Mouse (Mus musculus): ENCODE results near the gene Loxl1. TPM values are rescaled to one million over a fixed set of nuclear protein-coding genes. Genes with fewer than 3 reads are reported as not detected.

Loxl1 gene
- 10 to 100 TPM in 1 of 26 experiments, under 1 TPM in 5, not detected in 20; 0.21 to 23.8 (median 0.28) TPM for total RNA-seq (2018; cell fraction: chromatin; rRNA removed)
- total RNA-seq (2018; cell fraction: cytosol; rRNA removed): under 1 TPM in 2 of 26 experiments, not detected in 24; 0.03 to 0.05 TPM
- 1 to 10 TPM in 1 of 26 experiments, not detected in 25; 3.7 TPM for total RNA-seq (2018; cell fraction: nucleus; rRNA removed)
- not detected in 3 replicates for polyA plus RNA-seq (2018)

DNA sequence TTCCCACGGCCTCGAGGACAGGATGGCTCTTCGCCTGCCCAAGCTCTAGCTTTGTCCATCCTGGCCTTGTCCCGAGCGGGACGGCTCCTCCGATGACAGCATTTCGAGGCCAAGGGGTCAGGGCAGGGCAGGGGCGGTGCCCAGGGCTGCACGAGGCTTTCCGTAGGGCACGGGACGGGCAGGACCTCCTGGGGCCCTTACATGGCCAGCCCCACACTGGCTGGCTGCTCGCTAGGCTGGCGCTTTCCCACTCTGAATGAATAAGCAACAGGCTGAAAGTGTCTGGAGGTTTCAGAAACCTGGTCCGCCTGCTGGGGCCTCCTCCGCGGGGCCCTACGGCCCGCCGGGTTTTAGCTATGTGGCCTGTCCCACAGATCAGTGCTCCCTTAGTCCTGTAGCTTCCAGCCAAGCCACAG lies at the start of gene Loxl1:
TSS of gene Loxl1 (minus strand) at position 243 of the 416 bp plus-strand sequence.
- H3K36me3 ChIP-seq (ENCODE audit: inconsistent target): no peaks in the 10 kb centered on the region
- H3K79me2 ChIP-seq (ENCODE audit: inconsistent target): no peaks in the 10 kb centered on the region
- 8% methylated on average over 21 of the region's 21 CpGs for WGBS (ENCODE audit: missing documents)
- H3K27ac ChIP-seq: no peak within 1 kb of the TSS
- no peak within 1 kb of the TSS for H3K4me3 ChIP-seq (ENCODE audit: inconsistent target)

DNA sequence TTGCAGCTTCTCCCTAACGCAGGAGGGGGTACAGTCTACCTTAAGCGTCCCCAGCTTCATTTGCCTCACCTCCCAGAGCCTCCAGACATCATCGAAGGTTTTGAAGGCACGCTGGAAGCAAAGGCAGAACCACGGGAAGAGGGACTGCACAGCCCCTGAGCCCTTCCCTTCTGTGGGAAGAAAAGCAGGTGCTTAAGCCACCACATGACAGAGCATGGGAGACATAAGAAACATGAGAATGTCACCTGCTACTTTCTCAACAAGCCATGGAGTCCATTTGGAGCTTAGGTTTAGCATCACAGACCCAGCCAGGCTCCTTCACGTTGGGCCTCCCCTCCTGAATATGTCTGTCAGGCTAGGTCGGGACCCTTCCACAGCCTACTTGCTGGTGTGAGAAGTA lies 49.0 kb upstream of the Loxl1 start:
- WGBS (ENCODE audit: missing documents): 89% methylated on average over 7 of the region's 7 CpGs
- no peaks in the 10 kb centered on the region for H3K79me2 ChIP-seq (ENCODE audit: inconsistent target)
- no peaks in the 10 kb centered on the region for H3K36me3 ChIP-seq (ENCODE audit: inconsistent target)
- no peak overlapping the region for H3K27ac ChIP-seq
- no peak overlapping the region for H3K4me3 ChIP-seq (ENCODE audit: inconsistent target)

DNA sequence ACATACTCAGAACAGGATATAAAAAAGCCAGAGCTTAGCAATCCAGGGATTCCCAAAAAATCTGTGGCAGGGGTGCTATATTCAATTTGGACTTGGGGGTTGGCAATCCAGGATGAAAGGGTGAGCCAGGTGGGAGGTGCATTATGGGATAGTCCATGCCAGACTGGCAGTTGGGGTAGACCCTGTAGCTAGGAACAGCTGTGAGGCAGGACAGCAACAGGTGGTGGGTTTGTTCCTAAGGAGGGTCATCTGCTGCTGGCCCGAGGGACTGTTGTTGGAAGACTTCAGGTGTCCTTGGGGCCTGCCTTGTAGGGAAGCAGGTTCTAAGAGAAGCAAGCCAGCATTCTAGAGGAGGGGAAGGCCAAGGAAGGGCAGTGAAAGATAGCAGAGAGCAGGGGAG lies 48.4 kb upstream of the Loxl1 start:
- Histone ChIP-seq H3K36me3 (ENCODE audit: inconsistent target) (no peaks in the 10 kb centered on the region), H3K79me2 (ENCODE audit: inconsistent target) (no peaks in the 10 kb centered on the region), H3K27ac (no peak overlapping the region), H3K4me3 (ENCODE audit: inconsistent target) (no peak overlapping the region)
- 93% methylated on average over 1 of the region's 1 CpGs for WGBS (ENCODE audit: missing documents)

DNA sequence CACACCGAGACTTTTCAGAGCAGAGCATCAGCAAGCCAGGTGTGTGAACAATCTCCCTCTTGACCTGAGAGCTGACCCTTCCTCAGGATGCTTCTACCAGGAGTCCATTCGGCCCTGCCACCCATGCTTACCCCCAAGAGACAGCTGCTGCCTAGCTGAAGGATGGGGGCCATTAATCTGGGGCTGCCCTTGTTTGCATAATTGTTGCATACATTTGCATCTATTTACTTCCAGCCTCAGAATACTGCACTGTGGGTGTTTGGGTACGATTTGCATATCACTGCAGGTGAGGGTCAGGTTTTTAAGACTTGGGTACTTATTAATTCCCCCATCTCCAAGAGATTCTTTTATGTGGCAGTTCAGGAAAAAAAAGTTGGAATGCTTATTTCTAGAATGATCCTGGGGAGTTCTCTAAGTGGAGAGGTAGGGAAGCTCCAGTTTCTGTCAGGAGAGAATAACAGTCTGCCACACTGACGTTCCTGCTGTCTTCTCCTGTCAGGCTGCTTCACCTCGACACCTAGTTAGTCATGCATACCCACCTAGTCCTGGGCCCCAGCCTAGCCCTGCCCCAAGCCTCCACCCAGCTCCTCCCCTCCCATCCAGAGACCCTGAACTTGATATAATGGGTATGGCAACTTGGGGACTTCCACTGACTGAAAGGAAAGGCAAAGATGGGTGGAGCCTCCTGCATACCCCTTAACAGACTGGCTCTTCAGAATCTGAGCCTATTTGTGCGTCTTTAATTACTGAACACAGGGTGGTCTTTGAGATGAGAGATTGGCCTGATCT lies 42.5 kb upstream of the Loxl1 start:
- Histone ChIP-seq H3K27ac (no peak overlapping the region), H3K36me3 (ENCODE audit: inconsistent target) (no peaks in the 10 kb centered on the region)
- WGBS (ENCODE audit: missing documents): 68% methylated on average over 6 of the region's 6 CpGs

DNA sequence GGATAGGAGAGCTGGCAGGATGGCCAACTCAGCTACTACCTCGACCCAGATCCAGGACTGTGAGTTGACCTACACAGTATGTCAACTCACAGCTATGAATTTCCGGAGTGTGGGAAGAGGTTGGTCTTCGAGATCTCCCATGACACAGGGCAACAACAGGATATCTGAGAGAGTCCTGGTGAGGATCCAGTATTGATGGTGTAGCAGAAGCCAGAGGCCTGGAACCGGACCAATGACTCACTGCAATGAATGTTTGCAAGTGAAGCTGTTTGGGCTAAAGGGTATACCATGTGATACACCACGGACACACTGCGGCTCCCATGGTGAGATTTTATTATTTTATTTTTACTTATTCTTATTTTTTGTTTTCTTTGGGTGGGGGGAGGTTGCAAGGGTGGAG lies 41.7 kb upstream of the Loxl1 start:
- H3K79me2 ChIP-seq (ENCODE audit: inconsistent target): no peaks in the 10 kb centered on the region
- 92% methylated on average over 6 of the region's 6 CpGs for WGBS (ENCODE audit: missing documents)
- no peak overlapping the region for H3K4me3 ChIP-seq (ENCODE audit: inconsistent target)
- no peak overlapping the region for H3K27ac ChIP-seq
- no peaks in the 10 kb centered on the region for H3K36me3 ChIP-seq (ENCODE audit: inconsistent target)

More for the DNA sequence above, 42.5 kb upstream of the Loxl1 start:
- Histone ChIP-seq H3K79me2 (ENCODE audit: inconsistent target) (no peaks in the 10 kb centered on the region), H3K4me3 (ENCODE audit: inconsistent target) (no peak overlapping the region)

DNA sequence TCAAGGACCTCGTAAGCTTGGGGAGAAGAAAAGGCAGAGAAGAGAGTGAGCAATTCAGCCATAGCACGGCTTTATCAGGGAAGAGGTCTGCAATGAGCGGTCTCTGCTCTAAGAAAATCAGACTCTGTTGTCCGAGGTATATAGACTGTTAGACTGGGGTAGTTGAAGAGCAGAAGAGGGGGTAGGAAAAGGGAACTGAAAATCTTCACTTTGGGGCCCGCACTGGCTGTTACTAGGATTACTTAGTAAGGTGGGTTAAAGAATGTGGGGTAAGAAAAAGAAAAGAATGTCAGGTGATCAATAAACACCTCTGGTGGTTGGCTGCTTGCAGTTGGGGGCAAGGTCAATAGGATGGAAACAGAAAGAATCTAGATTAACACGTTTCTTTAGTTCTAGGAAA lies 40.2 kb upstream of the Loxl1 start:
- 71% methylated on average over 6 of the region's 6 CpGs for WGBS (ENCODE audit: missing documents)
- H3K36me3 ChIP-seq (ENCODE audit: inconsistent target): no peaks in the 10 kb centered on the region

DNA sequence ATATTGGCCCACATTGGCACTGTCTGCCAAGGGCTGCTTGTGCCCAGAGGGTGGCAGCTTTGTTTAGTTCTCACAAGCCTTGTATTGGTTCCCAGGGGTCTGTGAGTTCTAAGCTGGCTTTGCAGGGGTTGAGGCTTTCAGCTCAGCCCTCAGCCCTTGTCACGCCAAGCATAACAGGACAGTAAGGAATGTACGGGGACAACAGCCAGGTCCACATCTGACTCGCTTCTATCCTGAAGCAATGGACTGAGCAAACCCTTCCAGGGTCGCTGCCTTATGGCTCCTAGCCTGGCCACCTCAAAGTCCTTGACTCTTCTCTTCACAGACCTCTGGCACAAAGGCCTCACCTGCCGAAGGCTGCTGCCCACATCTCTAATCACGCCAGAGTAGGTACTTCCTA lies 34.8 kb upstream of the Loxl1 start:
- Histone ChIP-seq H3K27ac (no peak overlapping the region), H3K79me2 (ENCODE audit: inconsistent target) (no peaks in the 10 kb centered on the region), H3K36me3 (ENCODE audit: inconsistent target) (no peaks in the 10 kb centered on the region), H3K4me3 (ENCODE audit: inconsistent target) (no peak overlapping the region)
- 82% methylated on average over 6 of the region's 6 CpGs for WGBS (ENCODE audit: missing documents)

More for the DNA sequence above, 40.2 kb upstream of the Loxl1 start:
- Histone ChIP-seq H3K79me2 (ENCODE audit: inconsistent target) (no peaks in the 10 kb centered on the region), H3K4me3 (ENCODE audit: inconsistent target) (no peak overlapping the region), H3K27ac (no peak overlapping the region)

DNA sequence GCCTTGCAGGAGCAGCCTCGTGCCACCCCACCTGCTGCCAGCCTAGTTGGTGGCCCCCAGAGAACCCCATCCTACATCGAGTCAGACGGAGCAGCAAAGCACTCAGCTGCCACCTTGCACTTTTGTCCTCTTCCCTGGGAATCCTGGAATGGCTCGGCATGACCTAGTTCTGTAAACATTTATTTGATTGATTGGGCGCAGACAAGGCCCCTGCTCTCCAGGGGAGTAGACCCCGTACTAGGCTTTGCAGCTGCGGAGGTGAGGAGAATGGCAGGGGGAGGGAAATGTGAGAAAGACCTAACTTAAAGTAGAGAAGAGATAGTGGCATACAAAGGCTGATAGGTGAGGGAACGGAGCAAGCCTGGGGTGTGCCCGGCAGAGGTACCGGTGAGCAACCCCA lies 33.5 kb upstream of the Loxl1 start:
- no peak overlapping the region for H3K27ac ChIP-seq
- no peak overlapping the region for H3K4me3 ChIP-seq (ENCODE audit: inconsistent target)
- WGBS (ENCODE audit: missing documents): 77% methylated on average over 10 of the region's 10 CpGs
- no peaks in the 10 kb centered on the region for H3K36me3 ChIP-seq (ENCODE audit: inconsistent target)
- H3K79me2 ChIP-seq (ENCODE audit: inconsistent target): no peaks in the 10 kb centered on the region

DNA sequence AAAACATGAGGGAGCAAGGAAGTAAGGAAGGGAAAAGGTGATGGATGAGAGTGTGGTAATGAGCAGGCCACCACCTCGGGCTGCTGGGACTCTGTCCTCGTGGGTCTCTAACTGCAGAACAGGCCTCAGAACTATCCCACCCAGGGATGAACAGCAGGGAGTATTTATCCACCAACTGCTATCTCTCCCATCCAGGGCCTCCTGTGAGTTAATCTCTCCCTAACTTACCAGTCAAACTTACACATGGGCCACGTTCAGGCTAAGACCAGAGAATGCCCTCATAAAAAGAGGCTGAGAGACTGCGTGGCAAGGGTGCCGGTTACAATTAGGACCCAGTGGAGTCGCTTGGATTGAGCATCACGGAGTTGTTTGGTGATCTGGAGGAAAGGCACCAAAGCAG lies 33.0 kb upstream of the Loxl1 start:
- Histone ChIP-seq H3K79me2 (ENCODE audit: inconsistent target) (no peaks in the 10 kb centered on the region), H3K27ac (no peak overlapping the region), H3K4me3 (ENCODE audit: inconsistent target) (no peak overlapping the region), H3K36me3 (ENCODE audit: inconsistent target) (no peaks in the 10 kb centered on the region)
- WGBS (ENCODE audit: missing documents): 80% methylated on average over 7 of the region's 7 CpGs

DNA sequence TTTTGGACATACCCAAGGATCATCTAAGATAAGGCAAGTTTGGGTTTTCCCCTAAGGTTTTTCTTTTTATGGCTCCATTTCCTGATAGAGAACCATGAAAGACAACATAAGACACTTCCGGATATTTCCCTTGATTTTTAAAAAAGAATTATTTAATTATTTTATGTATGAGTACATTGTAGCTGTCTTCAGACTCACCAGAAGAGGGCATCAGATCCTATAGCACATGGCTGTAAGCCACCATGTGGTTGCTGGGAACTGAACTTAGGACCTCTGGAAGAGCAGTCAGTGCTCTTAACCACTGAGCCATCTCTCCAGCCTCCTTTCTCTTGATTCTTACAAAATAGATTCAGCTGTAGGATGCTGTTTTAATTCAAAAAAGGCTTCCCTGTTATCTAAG lies 28.8 kb upstream of the Loxl1 start:
- no peaks in the 10 kb centered on the region for H3K36me3 ChIP-seq (ENCODE audit: inconsistent target)
- H3K79me2 ChIP-seq (ENCODE audit: inconsistent target): no peaks in the 10 kb centered on the region
- H3K4me3 ChIP-seq (ENCODE audit: inconsistent target): no peak overlapping the region
- 100% methylated on average over 1 of the region's 1 CpGs for WGBS (ENCODE audit: missing documents)
- no peak overlapping the region for H3K27ac ChIP-seq

DNA sequence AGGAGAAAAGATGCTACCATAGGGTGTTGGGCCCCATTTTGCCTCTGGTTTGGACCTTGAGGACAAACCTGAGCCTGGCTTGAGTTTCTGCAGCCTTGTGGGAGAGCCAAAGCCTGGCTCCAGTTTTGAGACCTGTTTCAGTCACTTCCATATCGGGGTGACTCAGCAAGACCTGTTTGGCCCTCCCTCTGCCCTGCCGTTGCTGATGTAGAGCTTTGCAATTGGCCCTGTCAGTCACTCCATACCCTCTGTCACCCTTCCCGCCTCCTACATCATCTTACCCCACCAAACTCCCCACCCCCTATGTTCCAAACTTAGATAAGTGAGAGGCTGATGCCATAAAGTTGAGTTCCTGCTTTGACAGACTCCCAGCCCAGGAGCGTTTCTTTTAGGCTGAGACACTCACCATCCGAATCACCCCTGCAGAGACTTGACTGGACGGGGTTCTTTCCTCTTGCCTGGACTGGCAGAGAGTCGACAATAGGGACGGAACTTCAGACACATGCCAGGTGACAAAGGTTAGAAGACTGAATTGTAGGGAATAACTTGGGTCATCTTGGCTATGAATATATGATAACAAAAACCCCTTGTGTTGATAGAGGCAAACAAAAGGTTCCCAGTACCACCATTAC lies 23.8 kb upstream of the Loxl1 start:
- no peak overlapping the region for H3K4me3 ChIP-seq (ENCODE audit: inconsistent target)
- no peaks in the 10 kb centered on the region for H3K36me3 ChIP-seq (ENCODE audit: inconsistent target)
- 63% methylated on average over 8 of the region's 8 CpGs for WGBS (ENCODE audit: missing documents)
- H3K27ac ChIP-seq: no peak overlapping the region
- H3K79me2 ChIP-seq (ENCODE audit: inconsistent target): no peaks in the 10 kb centered on the region

DNA sequence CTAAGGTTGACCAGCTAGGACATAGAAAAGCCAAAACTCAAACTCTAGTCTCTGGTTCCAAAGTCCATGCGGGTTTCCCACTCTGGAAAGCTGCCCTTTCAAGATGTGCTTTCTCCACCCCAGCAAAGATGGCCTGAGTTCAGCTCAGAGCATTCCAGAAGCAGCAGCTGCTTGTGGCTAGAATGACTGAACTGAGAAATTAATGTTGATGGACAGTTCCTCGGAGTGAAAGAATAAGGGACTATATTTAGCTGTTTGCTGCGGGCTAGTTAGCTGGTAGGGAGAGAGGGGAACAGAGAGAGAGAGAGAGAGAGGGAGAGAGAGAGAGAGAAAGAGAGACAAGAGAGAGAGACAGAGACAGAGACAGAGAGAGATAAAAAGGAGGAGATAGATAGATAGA lies 18.3 kb upstream of the Loxl1 start:
- WGBS (ENCODE audit: missing documents): 64% methylated on average over 3 of the region's 3 CpGs
- Histone ChIP-seq H3K79me2 (ENCODE audit: inconsistent target) (no peaks in the 10 kb centered on the region), H3K36me3 (ENCODE audit: inconsistent target) (no peaks in the 10 kb centered on the region), H3K27ac (no peak overlapping the region), H3K4me3 (ENCODE audit: inconsistent target) (no peak overlapping the region)

DNA sequence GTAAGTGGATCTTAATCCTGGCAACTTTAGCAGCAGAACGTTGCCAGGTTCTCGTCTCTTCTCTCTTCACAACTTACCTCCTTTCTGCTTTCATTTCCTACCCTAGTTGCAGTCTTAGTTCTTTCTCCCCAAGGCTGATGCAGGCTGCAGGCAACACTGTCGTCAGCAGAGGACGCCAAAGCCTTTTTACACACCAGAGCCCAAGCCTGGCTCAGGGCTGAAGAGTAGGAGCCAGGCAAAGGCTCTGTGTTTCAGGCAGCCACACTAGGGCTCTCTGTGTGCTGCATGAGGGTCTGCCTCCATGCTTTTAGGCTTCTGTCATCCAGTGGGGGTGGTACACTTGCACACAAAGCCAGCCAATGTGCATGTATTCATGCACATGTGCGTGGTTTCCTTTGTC lies 17.3 kb upstream of the Loxl1 start:
- no peak overlapping the region for H3K27ac ChIP-seq
- no peaks in the 10 kb centered on the region for H3K36me3 ChIP-seq (ENCODE audit: inconsistent target)
- H3K79me2 ChIP-seq (ENCODE audit: inconsistent target): no peaks in the 10 kb centered on the region
- 27% methylated on average over 5 of the region's 5 CpGs for WGBS (ENCODE audit: missing documents)
- H3K4me3 ChIP-seq (ENCODE audit: inconsistent target): no peak overlapping the region

DNA sequence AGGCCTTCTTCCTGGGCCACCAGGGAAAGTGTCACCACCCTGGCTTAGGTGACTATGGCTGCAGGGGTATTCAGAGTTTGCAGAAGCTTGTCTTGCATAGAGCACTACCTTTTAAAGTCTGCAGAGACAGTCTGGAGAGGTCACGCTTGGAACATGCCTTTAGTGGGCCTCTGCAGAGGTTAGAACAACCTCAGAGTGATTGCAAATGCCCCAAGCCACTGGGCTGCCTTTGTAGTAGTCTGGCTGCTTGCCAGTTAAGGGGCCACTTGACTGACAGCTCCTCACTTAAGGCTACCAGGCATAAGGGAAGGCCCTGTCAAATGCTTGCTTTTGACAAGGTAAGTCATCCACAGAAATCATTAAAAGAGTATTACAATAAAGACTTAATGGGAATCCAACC lies 14.4 kb upstream of the Loxl1 start:
- no peak overlapping the region for H3K27ac ChIP-seq
- H3K4me3 ChIP-seq (ENCODE audit: inconsistent target): no peak overlapping the region
- WGBS (ENCODE audit: missing documents): 82% methylated on average over 1 of the region's 1 CpGs
- no peaks in the 10 kb centered on the region for H3K79me2 ChIP-seq (ENCODE audit: inconsistent target)
- H3K36me3 ChIP-seq (ENCODE audit: inconsistent target): no peaks in the 10 kb centered on the region

DNA sequence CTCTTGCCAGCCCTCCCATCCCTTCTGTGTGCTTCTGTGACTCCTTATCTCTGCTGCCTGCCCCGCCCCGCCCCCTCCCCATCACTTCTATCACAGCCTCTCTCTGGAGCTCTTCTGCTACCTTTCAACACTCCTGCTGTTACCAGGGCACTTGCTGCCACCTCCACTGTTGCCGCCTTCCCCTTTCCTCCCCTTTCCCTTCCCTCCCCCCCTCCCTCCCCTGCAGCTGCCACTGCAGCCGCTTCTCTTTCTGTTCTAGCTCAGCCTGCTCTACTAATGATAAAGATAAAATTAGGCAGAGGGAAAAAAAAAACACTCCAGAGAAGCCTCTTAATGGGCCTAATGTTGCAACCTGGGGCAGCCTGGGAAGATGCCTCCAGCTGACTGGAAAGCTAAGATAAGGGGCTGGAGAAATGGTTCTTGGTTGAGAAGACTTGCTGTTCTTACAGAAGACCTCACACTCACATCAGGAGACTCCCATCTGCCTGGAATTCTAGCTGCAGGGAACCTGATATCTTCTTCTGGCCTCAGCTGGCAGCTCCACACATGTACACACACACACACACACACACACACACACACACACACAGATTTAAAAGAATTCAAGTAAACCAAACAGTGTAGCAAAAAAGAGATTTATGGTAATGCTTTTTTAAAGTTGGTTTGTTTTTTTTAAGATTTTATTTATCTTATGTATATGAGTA lies 13.6 kb upstream of the Loxl1 start:
- no peak overlapping the region for H3K4me3 ChIP-seq (ENCODE audit: inconsistent target)
- H3K79me2 ChIP-seq (ENCODE audit: inconsistent target): no peaks in the 10 kb centered on the region
- no peak overlapping the region for H3K27ac ChIP-seq
- H3K36me3 ChIP-seq (ENCODE audit: inconsistent target): no peaks in the 10 kb centered on the region
- 26% methylated on average over 4 of the region's 4 CpGs for WGBS (ENCODE audit: missing documents)
